Mouse (Mus musculus) limb, embryonic 12.5 days (tissue): ENCODE results near the gene Wdpcp. TPM values are rescaled to one million over a fixed set of nuclear protein-coding genes. Genes with fewer than 3 reads are reported as not detected.

Experiments
- ATAC-seq: fragments of 200-750 bp; cut with Nextera tagmentation; 2 replicates; pipeline ENCODE4 v1.8.0; 2017; ENCODE audit warnings: low read depth, moderate TSS enrichment; ENCODE audit not compliant: insufficient number of reproducible peaks, insufficient read depth, low FRiP score, low TSS enrichment
- H3K27ac ChIP-seq: fragments of 300-500 bp; sonication (generic); 2 replicates; pipeline ENCODE4 v1.5.1; 2016; ENCODE audit warnings: mild to moderate bottlenecking, moderate library complexity
- H3K27me3 ChIP-seq: fragments of 300-500 bp; sonication (generic); 2 replicates; pipeline ENCODE4 v1.6.1; 2016; ENCODE audit warnings: mild to moderate bottlenecking, moderate library complexity
- H3K36me3 ChIP-seq: fragments of 300-500 bp; sonication (generic); 2 replicates; pipeline ENCODE4 v1.6.1; 2016; ENCODE audit warnings: mild to moderate bottlenecking, moderate library complexity
- H3K4me1 ChIP-seq: fragments of 300-500 bp; sonication (generic); replicated peaks from 2 replicates; pipeline ENCODE4 v1.6.1; 2016
- H3K4me2 ChIP-seq: fragments of 300-500 bp; sonication (generic); 2 replicates; pipeline ENCODE4 v1.6.1; 2016; ENCODE audit warnings: mild to moderate bottlenecking, moderate library complexity
- H3K4me3 ChIP-seq: fragments of 300-500 bp; sonication (generic); replicated peaks from 2 replicates; pipeline ENCODE4 v1.5.1; 2016; ENCODE audit warnings: mild to moderate bottlenecking
- H3K9ac ChIP-seq: fragments of 300-500 bp; sonication (generic); replicated peaks from 2 replicates; pipeline ENCODE4 v1.6.1; 2016; ENCODE audit warnings: mild to moderate bottlenecking, moderate library complexity
- H3K9me3 ChIP-seq: fragments of 300-500 bp; sonication (generic); 2 replicates; pipeline ENCODE4 v1.6.1; 2016; ENCODE audit warnings: mild to moderate bottlenecking, moderate library complexity
- WGBS: fragments of 180-500 bp; shearing (Covaris S2); methylation state at CpG from one replicate; pipeline ENCODE4 v1.1.7; 2016; 5-methylcytosine and 5-hydroxymethylcytosine counted together
- microRNA-seq: library from miRNA; unstranded; fragments of <30 nt; microRNA quantifications from one replicate; pipeline ENCODE4, GENCODE M21; 2017
- polyA plus RNA-seq: library from polyadenylated mRNA; unstranded; fragments of >200 nt; fragmentation: Nextera tagmentation; extraction: Ambion mirVana; gene quantifications from 2 replicates; pipeline ENCODE4 v1.2.1, GENCODE M21; 2016

Wdpcp gene
- polyA plus RNA-seq, 1 experiment from 2014 or later: 10.6 TPM

- H3K9ac ChIP-seq: no peak overlapping the region
- H3K9me3 ChIP-seq: no peaks in the 10 kb centered on the region
- no peak for ATAC-seq
- H3K4me2 ChIP-seq: no peak overlapping the region
- H3K4me1 ChIP-seq: no peaks in the 10 kb centered on the region
- no peak overlapping the region for H3K4me3 ChIP-seq
- H3K27me3 ChIP-seq: no peaks in the 10 kb centered on the region
- H3K36me3 ChIP-seq: no peaks in the 10 kb centered on the region
- WGBS: 92% methylated on average over 3 of the region's 3 CpGs
- no peak overlapping the region for H3K27ac ChIP-seq
These were observed 350.5 kb downstream of the Wdpcp start for GRCm38 (mm10) chr11:21922531-21922930.

Small RNA genes within 50 kb of the gene (microRNA-seq; reads per million reads assigned to microRNA genes)
- not detected for gene Gm22990

Other genes starting within 250 kb of the Wdpcp start
- 89.7 and 94.6 TPM in 2 replicates for gene Ugp2, start 201.0 kb upstream of the Wdpcp start, polyA plus RNA-seq
- gene Mdh1, start 132 bp downstream of the Wdpcp start, polyA plus RNA-seq: 369 and 370 TPM in 2 replicates